Mouse (Mus musculus) bone marrow macrophage, adult 2 months (primary cell): ENCODE data around the gene Aqp9. TPM values are rescaled to one million over a fixed set of nuclear protein-coding genes. Genes with fewer than 3 reads are reported as not detected.

Experiments
- H3K27ac ChIP-seq: 2 replicates; pipeline ENCODE4 v1.5.1; 2012; ENCODE audit warnings: low read depth, low read length; ENCODE audit not compliant: insufficient read depth
- H3K4me1 ChIP-seq: 2 replicates; pipeline ENCODE4 v1.6.1; 2012; ENCODE audit warnings: low read length; ENCODE audit not compliant: control insufficient read depth, insufficient read depth
- H3K4me3 ChIP-seq: 2 replicates; pipeline ENCODE4 v1.5.1; 2012; ENCODE audit warnings: mild to moderate bottlenecking, low read length, moderate library complexity; ENCODE audit not compliant: insufficient read depth
- CTCF ChIP-seq: IDR thresholded peaks from 2 replicates; pipeline ENCODE4 v1.5.1; 2012; ENCODE audit warnings: low read depth, mild to moderate bottlenecking, low read length, moderate library complexity
- POLR2A ChIP-seq: IDR thresholded peaks from 2 replicates; pipeline ENCODE4 v1.6.1; 2012; ENCODE audit warnings: mild to moderate bottlenecking, low read depth, low read length, borderline replicate concordance
- polyA plus RNA-seq: library from polyadenylated mRNA; stranded (reverse); fragments of >200 nt; gene quantifications from 2 replicates; pipeline ENCODE4 v1.2.4, GENCODE M21; 2012; ENCODE audit not compliant: missing spikeins, insufficient read depth, insufficient read length

The Aqp9 gene
- 0.20 and 0.40 TPM in 2 replicates for polyA plus RNA-seq

- Histone ChIP-seq H3K4me1 (peaks cover 33% of the 10 kb centered on the region), H3K27ac (no peak within 1 kb of the TSS), H3K4me3 (no peak within 1 kb of the TSS)
- TF ChIP-seq POLR2A (no peak), CTCF (no peak)
Measured at GRCm38 (mm10) chr9:71168511-71168910, at the start of gene Aqp9. Gene Aqp9 (minus strand): TSS chr9:71168682.

GRCm38 (mm10) chr9:71217793-71218095 is 49.3 kb upstream of the Aqp9 start:
- no peak overlapping the region for H3K27ac ChIP-seq
- H3K4me3 ChIP-seq = no peak overlapping the region
- H3K4me1 ChIP-seq = peaks cover 2% of the 10 kb centered on the region; the same call in 1 of the 2 replicates
- no peak for TF ChIP-seq POLR2A
- no peak for TF ChIP-seq CTCF

GRCm38 (mm10) chr9:71216996-71217792 is 48.7 kb upstream of the Aqp9 start:
- Histone ChIP-seq H3K4me1 (peaks cover 2% of the 10 kb centered on the region; the same call in 1 of the 2 replicates), H3K27ac (no peak overlapping the region), H3K4me3 (no peak overlapping the region)
- no peak for TF ChIP-seq POLR2A
- no peak for TF ChIP-seq CTCF

- Histone ChIP-seq H3K4me1 (peaks cover 2% of the 10 kb centered on the region; the same call in 1 of the 2 replicates), H3K4me3 (peak overlapping the region; percentile 39), H3K27ac (no peak overlapping the region)
- TF ChIP-seq CTCF (no peak), POLR2A (no peak)
Measured at GRCm38 (mm10) chr9:71216036-71216995, 47.8 kb upstream of the Aqp9 start.

GRCm38 (mm10) chr9:71215248-71216035 is 47.0 kb upstream of the Aqp9 start, which contains the start of gene Aldh1a2:
Gene Aldh1a2 (plus strand): TSS chr9:71215789.
- Histone ChIP-seq H3K27ac (no peak within 1 kb of the TSS), H3K4me1 (peaks cover 2% of the 10 kb centered on the region; the same call in 1 of the 2 replicates), H3K4me3 (peak within 1 kb of the TSS; percentile 39)
- peak; percentile 33 for TF ChIP-seq CTCF
- no peak for TF ChIP-seq POLR2A

- Histone ChIP-seq H3K4me1 (peaks cover 2% of the 10 kb centered on the region; the same call in 1 of the 2 replicates), H3K4me3 (no peak overlapping the region), H3K27ac (no peak overlapping the region)
- TF ChIP-seq POLR2A = no peak
- TF ChIP-seq CTCF = no peak
Measured at GRCm38 (mm10) chr9:71213636-71214035, 45.2 kb upstream of the Aqp9 start.

- Histone ChIP-seq H3K4me1 (peaks cover 2% of the 10 kb centered on the region; the same call in 1 of the 2 replicates), H3K4me3 (no peak overlapping the region), H3K27ac (no peak overlapping the region)
- no peak for TF ChIP-seq POLR2A
- TF ChIP-seq CTCF = peak; percentile 42
Measured at GRCm38 (mm10) chr9:71210870-71211269, 42.4 kb upstream of the Aqp9 start.

GRCm38 (mm10) chr9:71209299-71209698 is 40.8 kb upstream of the Aqp9 start:
- Histone ChIP-seq H3K4me3 (no peak overlapping the region), H3K4me1 (peaks cover 2% of the 10 kb centered on the region; the same call in 1 of the 2 replicates), H3K27ac (no peak overlapping the region)
- no peak for TF ChIP-seq POLR2A
- no peak for TF ChIP-seq CTCF

GRCm38 (mm10) chr9:71202265-71202664 is 33.8 kb upstream of the Aqp9 start:
- Histone ChIP-seq H3K27ac (no peak overlapping the region), H3K4me3 (no peak overlapping the region), H3K4me1 (no peaks in the 10 kb centered on the region)
- TF ChIP-seq POLR2A (no peak), CTCF (no peak)
